Mouse (Mus musculus) embryo, embryonic 9.5 days (tissue): Measurements from ENCODE around the gene Hspb2.
A peak's percentile ranks its signal among the peaks of the same experiment; 100 is the strongest.

Source experiments
- DNase-seq: peaks from one replicate; pipeline ENCODE4 v3.0.0-alpha.2; 2017; ENCODE audit errors: extremely low spot score

Gene Hspb2

GRCm38 (mm10) chr9:50750706-50751105 is 1.4 kb downstream of the Hspb2 start:
- no peak for DNase-seq

- DNase-seq = peak; percentile 47
Measured at GRCm38 (mm10) chr9:50746214-50746677, 5.9 kb downstream of the Hspb2 start, which contains the start of gene 2310030G06Rik. TSS of gene 2310030G06Rik (minus strand) at chr9:50746536.

- no peak for DNase-seq
Measured at GRCm38 (mm10) chr9:50745806-50746205, 6.3 kb downstream of the Hspb2 start.

- DNase-seq = no peak
Measured at GRCm38 (mm10) chr9:50742744-50743143, 9.4 kb downstream of the Hspb2 start.

GRCm38 (mm10) chr9:50742261-50742660 is 9.9 kb downstream of the Hspb2 start:
- DNase-seq = no peak

GRCm38 (mm10) chr9:50740867-50741784 is 11.0 kb downstream of the Hspb2 start:
- DNase-seq = no peak

- peak; percentile 95 for DNase-seq
Measured at GRCm38 (mm10) chr9:50738914-50739870, 13.0 kb downstream of the Hspb2 start, which contains the start of gene Dixdc1. TSS of gene Dixdc1 (minus strand) at chr9:50739517.

- DNase-seq = peak; percentile 61
Measured at GRCm38 (mm10) chr9:50734989-50735388, 17.2 kb downstream of the Hspb2 start.

- no peak for DNase-seq
Measured at GRCm38 (mm10) chr9:50732560-50732959, 19.6 kb downstream of the Hspb2 start.

- DNase-seq = no peak
Measured at GRCm38 (mm10) chr9:50729600-50729999, 22.6 kb downstream of the Hspb2 start.

- peak; percentile 85 for DNase-seq
Measured at GRCm38 (mm10) chr9:50727925-50728651, 24.1 kb downstream of the Hspb2 start.

- no peak for DNase-seq
Measured at GRCm38 (mm10) chr9:50727171-50727924, 24.8 kb downstream of the Hspb2 start.

- DNase-seq = peak; percentile 41
Measured at GRCm38 (mm10) chr9:50725921-50726590, 26.1 kb downstream of the Hspb2 start.

GRCm38 (mm10) chr9:50724661-50725330 is 27.4 kb downstream of the Hspb2 start:
- no peak for DNase-seq

- no peak for DNase-seq
Measured at GRCm38 (mm10) chr9:50724147-50724546, 28.0 kb downstream of the Hspb2 start.

GRCm38 (mm10) chr9:50723406-50723805 is 28.7 kb downstream of the Hspb2 start:
- no peak for DNase-seq

- no peak for DNase-seq
Measured at GRCm38 (mm10) chr9:50722451-50722911, 29.7 kb downstream of the Hspb2 start.

- no peak for DNase-seq
Measured at GRCm38 (mm10) chr9:50721061-50721460, 31.1 kb downstream of the Hspb2 start.

- DNase-seq = no peak
Measured at GRCm38 (mm10) chr9:50718878-50719277, 33.3 kb downstream of the Hspb2 start.
